Mouse (Mus musculus) cortical plate, adult 2 months (tissue): ENCODE measurements at regions not wholly inside any gene's neighbourhood (a gene's known extent, or its start where the extent isn't known, plus 50 kb on each side); places are given as distances from the start of the nearest gene placed in this dataset.

Experiments
- CTCF ChIP-seq: fragments of 200-500 bp; IDR thresholded peaks from 2 replicates; pipeline ENCODE4 v1.5.1; 2011; ENCODE audit warnings: mild to moderate bottlenecking, control low read depth, low read length; ENCODE audit not compliant: insufficient read depth; ENCODE audit errors: extremely low read depth
- POLR2A ChIP-seq: fragments of 200-500 bp; IDR thresholded peaks from 2 replicates; pipeline ENCODE4 v1.6.1; 2011; ENCODE audit warnings: mild to moderate bottlenecking, low read length, control low read depth; ENCODE audit not compliant: insufficient read depth; ENCODE audit errors: extremely low read depth

DNA sequence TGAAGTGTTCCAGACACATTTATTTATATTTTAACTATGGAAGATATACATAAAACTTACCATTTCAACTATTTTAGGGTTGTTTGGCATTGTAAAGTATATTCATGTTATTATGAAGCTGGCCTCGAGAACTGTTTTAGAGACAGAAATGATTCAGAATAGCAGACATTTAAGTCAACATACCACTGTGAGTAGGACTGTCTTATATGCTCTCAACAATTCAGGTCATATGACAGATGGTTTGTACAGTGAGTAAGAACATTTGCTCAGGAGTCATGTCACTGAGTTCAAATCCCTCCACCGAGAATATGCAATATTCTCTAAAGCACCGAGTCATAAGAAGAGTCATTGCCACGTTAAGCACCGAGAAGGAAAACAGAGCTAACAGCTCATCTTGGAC, 290.6 kb downstream of the Lmx1a start:
- TF ChIP-seq CTCF: no peak
- no peak for TF ChIP-seq POLR2A
